Mouse (Mus musculus) MEL (cell line): Measurements from ENCODE around the gene Tnfsf13b. TPM values are rescaled to one million over a fixed set of nuclear protein-coding genes. Genes with fewer than 3 reads are reported as not detected.

Experiments
- DNase-seq: peaks from one replicate; pipeline ENCODE4 v3.0.0; 2011; ENCODE audit warnings: low read depth, low spot score
- H3K27ac ChIP-seq: 2 replicates; pipeline ENCODE4 v1.5.1; 2012; ENCODE audit warnings: low read depth, mild to moderate bottlenecking, control low read depth, low read length, moderate library complexity; ENCODE audit not compliant: control insufficient read depth
- H3K27me3 ChIP-seq, 2 experiments: fragments of 150-350 bp in 1 of 2; sonication (generic) in 1 of 2; 2 replicates each; pipeline ENCODE4 v1.6.1; 2012; ENCODE audit warnings: low read length in 2 of 2, mild to moderate bottlenecking in 2 of 2, improper control_type of control experiment in 1 of 2, moderate library complexity in 1 of 2; ENCODE audit not compliant: insufficient read depth in 2 of 2, control insufficient read depth in 1 of 2
- H3K36me3 ChIP-seq, 2 experiments: 2 replicates each; pipeline ENCODE4 v1.6.1; 2012 to 2014; ENCODE audit warnings: low read length in 2 of 2, improper control_type of control experiment in 1 of 2, inconsistent platforms in 1 of 2, mild to moderate bottlenecking in 1 of 2; ENCODE audit not compliant: insufficient read depth in 2 of 2, control insufficient read depth in 1 of 2
- H3K4me1 ChIP-seq, 2 experiments: fragments of 150-350 bp in 1 of 2; sonication (generic) in 1 of 2; 2 replicates each; pipeline ENCODE4 v1.6.1; 2012; ENCODE audit warnings: low read length in 2 of 2, improper control_type of control experiment in 1 of 2, mild to moderate bottlenecking in 1 of 2; ENCODE audit not compliant: insufficient read depth in 2 of 2, control insufficient read depth in 1 of 2
- H3K4me3 ChIP-seq, 2 experiments: fragments of 150-350 bp in 1 of 2; sonication (generic) in 1 of 2; 2 replicates each; pipeline ENCODE4 v1.5.1; 2012; ENCODE audit warnings: low read depth in 2 of 2, low read length in 2 of 2, mild to moderate bottlenecking in 2 of 2, moderate library complexity in 2 of 2, control low read depth in 1 of 2, improper control_type of control experiment in 1 of 2; ENCODE audit not compliant: control insufficient read depth in 1 of 2, insufficient read depth in 1 of 2
- H3K79me2 ChIP-seq: 2 replicates; pipeline ENCODE4 v1.6.1; 2012; ENCODE audit warnings: mild to moderate bottlenecking, low read length, moderate library complexity; ENCODE audit not compliant: control insufficient read depth, poor library complexity, insufficient read depth
- H3K9ac ChIP-seq: 2 replicates; pipeline ENCODE4 v1.6.1; 2012; ENCODE audit warnings: low read depth, mild to moderate bottlenecking, control low read depth, low read length, moderate library complexity; ENCODE audit not compliant: control insufficient read depth, poor library complexity, severe bottlenecking
- H3K9me3 ChIP-seq: fragments of 150-350 bp; sonication (generic); replicated peaks from 2 replicates; pipeline ENCODE4 v1.6.1; 2012; ENCODE audit warnings: mild to moderate bottlenecking, low read length, improper control_type of control experiment, moderate library complexity; ENCODE audit not compliant: insufficient read depth
- E2F4 ChIP-seq: IDR thresholded peaks from 2 replicates; pipeline ENCODE4 v1.6.1; 2011; ENCODE audit warnings: low read depth, low read length, improper control_type of control experiment, borderline replicate concordance
- ELF1 ChIP-seq: IDR thresholded peaks from 2 replicates; pipeline ENCODE4 v1.6.1; 2014; ENCODE audit warnings: low read depth, mild to moderate bottlenecking, inconsistent platforms, low read length, improper control_type of control experiment, moderate library complexity
- ETS1 ChIP-seq: IDR thresholded peaks from 2 replicates; pipeline ENCODE4 v1.6.1; 2012; ENCODE audit warnings: low read depth, mild to moderate bottlenecking, inconsistent platforms, low read length, improper control_type of control experiment, moderate library complexity
- GABPA ChIP-seq: IDR thresholded peaks from 2 replicates; pipeline ENCODE4 v1.6.1; 2012; ENCODE audit warnings: low read depth, mild to moderate bottlenecking, inconsistent platforms, low read length, improper control_type of control experiment, moderate library complexity
- HCFC1 ChIP-seq: IDR thresholded peaks from 2 replicates; pipeline ENCODE4 v1.6.1; 2012; ENCODE audit warnings: low read depth, mild to moderate bottlenecking, inconsistent platforms, low read length, improper control_type of control experiment, moderate library complexity
- MAFK ChIP-seq: IDR thresholded peaks from 2 replicates; pipeline ENCODE4 v1.6.1; 2011; ENCODE audit warnings: low read depth, mild to moderate bottlenecking, low read length, improper control_type of control experiment, borderline replicate concordance
- MXI1 ChIP-seq: IDR thresholded peaks from 2 replicates; pipeline ENCODE4 v1.6.1; 2011; ENCODE audit warnings: mild to moderate bottlenecking, low read depth, low read length, improper control_type of control experiment
- NELFE ChIP-seq: IDR thresholded peaks from 2 replicates; pipeline ENCODE4 v1.6.1; 2011; ENCODE audit warnings: low read depth, low read length, improper control_type of control experiment
- POLR2A ChIP-seq, 2 experiments: IDR thresholded peaks; 2 replicates each; pipeline ENCODE4 v1.6.1; 2011 to 2012; ENCODE audit warnings: low read length in 2 of 2, mild to moderate bottlenecking in 2 of 2, control low read depth in 1 of 2, improper control_type of control experiment in 1 of 2, low read depth in 1 of 2, moderate library complexity in 1 of 2; ENCODE audit not compliant: control insufficient read depth in 1 of 2, insufficient read depth in 1 of 2, poor library complexity in 1 of 2
- POLR2AphosphoS2 ChIP-seq: IDR thresholded peaks from 2 replicates; pipeline ENCODE4 v1.6.1; 2011; ENCODE audit warnings: low read length, improper control_type of control experiment
- POLR2AphosphoS5 ChIP-seq: IDR thresholded peaks from 2 replicates; pipeline ENCODE4 v1.6.1; 2012; ENCODE audit warnings: low read depth, borderline replicate concordance, mild to moderate bottlenecking, inconsistent platforms, low read length, moderate library complexity, mixed read lengths
- RAD21 ChIP-seq: IDR thresholded peaks from 2 replicates; pipeline ENCODE4 v1.6.1; 2011; ENCODE audit warnings: mild to moderate bottlenecking, low read depth, low read length, improper control_type of control experiment
- TCF12 ChIP-seq: IDR thresholded peaks from 2 replicates; pipeline ENCODE4 v1.6.1; 2014; ENCODE audit warnings: low read depth, mild to moderate bottlenecking, inconsistent platforms, low read length, improper control_type of control experiment, moderate library complexity
- USF2 ChIP-seq, 2 experiments: IDR thresholded peaks; 2 replicates each; pipeline ENCODE4 v1.6.1; 2011 to 2012; ENCODE audit warnings: improper control_type of control experiment in 2 of 2, low read length in 2 of 2, borderline replicate concordance in 1 of 2, inconsistent platforms in 1 of 2, low read depth in 1 of 2, mild to moderate bottlenecking in 1 of 2; ENCODE audit not compliant: insufficient read depth in 1 of 2
- ZNF384 ChIP-seq: IDR thresholded peaks from 2 replicates; pipeline ENCODE4 v1.6.1; 2012; ENCODE audit warnings: low read depth, mild to moderate bottlenecking, inconsistent platforms, low read length, improper control_type of control experiment
- polyA plus RNA-seq, 2 experiments: library from polyadenylated mRNA; stranded (reverse) in 1 of 2; unstranded in 1 of 2; fragments of >175 nt in 1 of 2; fragments of >200 nt in 1 of 2; gene quantifications; 2 replicates each; pipeline versions ENCODE4 v1.2.1 to v1.2.4; 2012; ENCODE audit warnings: low replicate concordance in 2 of 2, low read depth in 1 of 2; ENCODE audit not compliant: insufficient read length in 2 of 2, insufficient read depth in 1 of 2, missing spikeins in 1 of 2
- total RNA-seq: library from RNA; depleted of rRNA; stranded (reverse); fragments of 300-350 nt; gene quantifications from 2 replicates; pipeline ENCODE4 v1.2.3, GENCODE M21; 2012

The Tnfsf13b gene
- total and polyA plus RNA-seq, 3 experiments: 0.14 TPM; not detected in 2

GRCm38 (mm10) chr8:10004115-10004514 lies 2.2 kb upstream of the Tnfsf13b start:
- no peak for DNase-seq
- Histone ChIP-seq H3K9ac (no peak overlapping the region), H3K4me1 (no peaks in the 10 kb centered on the region), H3K27ac (no peak overlapping the region), H3K79me2 (no peaks in the 10 kb centered on the region)
- TF ChIP-seq TCF12 (no peak), GABPA (no peak)
- TF ChIP-seq, all 39 proteins: peak for 0
- H3K27me3 ChIP-seq: no peaks in the 10 kb centered on the region
- no peak overlapping the region for H3K4me3 ChIP-seq
- no peaks in the 10 kb centered on the region for H3K36me3 ChIP-seq
- H3K9me3 ChIP-seq: no peaks in the 10 kb centered on the region

GRCm38 (mm10) chr8:10006986-10007659 lies 856 bp downstream of the Tnfsf13b start:
- no peaks in the 10 kb centered on the region for H3K27me3 ChIP-seq
- H3K27ac ChIP-seq: no peak overlapping the region
- H3K4me3 ChIP-seq: no peak overlapping the region
- H3K9ac ChIP-seq: no peak overlapping the region
- no peaks in the 10 kb centered on the region for H3K9me3 ChIP-seq
- TF ChIP-seq POLR2AphosphoS2 (no peak), MXI1 (no peak), ZNF384 (no peak), MAFK (no peak), HCFC1 (no peak), TCF12 (no peak), ETS1 (no peak), RAD21 (no peak), POLR2A (IDR thresholded peaks at IDR 0.05; ENCODE audit: control insufficient read depth in 1 of 2, insufficient read depth in 1 of 2, low read depth in 1 of 2, low read length in 2 of 2, poor library complexity in 1 of 2) (no peak), USF2 (IDR thresholded peaks at IDR 0.05; ENCODE audit: borderline replicate concordance in 1 of 2, insufficient read depth in 1 of 2, low read depth in 1 of 2, low read length in 2 of 2) (no peak), POLR2AphosphoS5 (no peak), ELF1 (no peak), NELFE (no peak), E2F4 (no peak)
- no peaks in the 10 kb centered on the region for H3K4me1 ChIP-seq
- no peaks in the 10 kb centered on the region for H3K36me3 ChIP-seq
- no peaks in the 10 kb centered on the region for H3K79me2 ChIP-seq
- DNase-seq: no peak
